16 mouse cellular contexts compared by ENCODE assay signal in the genomic region with DNA sequence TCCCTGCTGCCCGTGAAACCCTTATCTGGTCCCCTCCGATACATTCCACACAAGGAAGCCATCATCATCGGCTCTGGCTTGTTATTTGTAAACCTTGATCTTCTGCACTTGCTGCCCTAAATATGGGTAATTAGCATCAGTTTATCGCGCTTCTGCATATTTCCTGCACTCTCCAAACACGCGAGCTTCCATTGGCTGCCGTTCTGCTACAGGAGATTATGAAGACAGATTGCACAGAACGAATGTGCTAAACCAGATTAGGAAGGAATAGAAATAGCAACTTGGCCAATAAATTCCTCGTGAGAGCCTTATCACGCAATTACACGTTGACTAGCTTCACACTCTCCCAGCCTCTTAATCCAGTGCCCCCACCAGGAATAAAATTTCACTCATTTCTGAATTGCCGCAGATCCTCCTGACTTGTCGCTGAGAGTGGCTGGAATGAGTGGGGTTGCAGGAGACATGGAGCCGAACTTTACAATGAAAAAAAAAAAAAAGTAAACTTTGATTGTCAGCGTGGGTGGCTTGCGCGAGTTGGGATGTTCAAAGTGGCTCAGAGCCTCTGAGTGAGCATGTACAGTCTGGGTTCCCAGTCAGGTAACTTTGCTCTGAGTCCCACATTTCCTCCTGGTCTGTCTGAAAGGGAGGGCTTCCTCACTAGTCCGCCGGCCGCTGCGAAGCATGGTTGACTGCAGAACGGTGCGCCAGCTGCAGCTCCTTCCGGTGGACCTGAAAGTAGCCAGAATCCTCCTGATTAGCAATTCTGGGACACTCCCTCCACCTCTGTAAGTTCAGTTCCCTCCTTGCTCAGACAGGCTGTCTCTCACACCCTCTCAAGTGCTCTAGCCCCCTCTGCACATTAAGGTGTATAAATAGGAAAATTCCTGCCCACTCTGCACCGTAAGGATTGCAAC. TPM values are rescaled to one million over a fixed set of nuclear protein-coding genes. Genes with fewer than 3 reads are reported as not detected.
DNase-seq lines count a peak whose midpoint lies in the region; ATAC-seq and TF ChIP-seq lines count a peak whose summit lies in the region.
"Had no signal": no experiment of that assay in that cellular context is flagged by ENCODE, and none has a peak within 500 bp of the region (broad histone marks: within the 10 kb centered on the region; RNA-seq: fewer than 3 reads in every experiment).

No protein-coding gene starts in this region.

- H3K9me3 ChIP-seq in hindbrain, embryonic 10.5 days: no peaks in the 10 kb centered on the region
- H3K9me3 ChIP-seq in hindbrain, postnatal 0 days (ENCODE audit: low read length): no peaks in the 10 kb centered on the region
- H3K9me3 ChIP-seq in ES-Bruce4 (replicated peaks; ENCODE audit: control insufficient read depth, insufficient read depth, low read length, poor library complexity, severe bottlenecking): no peaks in the 10 kb centered on the region
- H3K9me3 ChIP-seq in limb, embryonic 11.5 days (ENCODE audit: control insufficient read depth, low read length): no peaks in the 10 kb centered on the region
- H3K9me3 ChIP-seq in intestine, embryonic 15.5 days: no peaks in the 10 kb centered on the region

- H3K27ac ChIP-seq in hindbrain, embryonic 10.5 days: peak overlapping the region; percentile 96
- no peak overlapping the region for H3K27ac ChIP-seq in hindbrain, postnatal 0 days
- no peak overlapping the region for H3K27ac ChIP-seq in ES-Bruce4 (ENCODE audit: insufficient read depth, low read length)
- H3K27ac ChIP-seq in limb, embryonic 11.5 days (replicated peaks; ENCODE audit: low read depth, low read length): no peak overlapping the region
- H3K27ac ChIP-seq in intestine, embryonic 15.5 days: no peak overlapping the region

- H3K36me3 ChIP-seq in hindbrain, embryonic 10.5 days: no peaks in the 10 kb centered on the region
- H3K36me3 ChIP-seq in hindbrain, postnatal 0 days (ENCODE audit: insufficient read depth, low read length): no peaks in the 10 kb centered on the region
- no peaks in the 10 kb centered on the region for H3K36me3 ChIP-seq in ES-Bruce4 (ENCODE audit: control insufficient read depth, insufficient read depth, low read length, poor library complexity, severe bottlenecking)
- H3K36me3 ChIP-seq in limb, embryonic 11.5 days (ENCODE audit: control insufficient read depth, insufficient read depth, low read length): no peaks in the 10 kb centered on the region
- H3K36me3 ChIP-seq in intestine, embryonic 15.5 days: no peaks in the 10 kb centered on the region

- peaks cover 97% of the 10 kb centered on the region for H3K27me3 ChIP-seq in hindbrain, embryonic 10.5 days (ENCODE audit: insufficient read depth, poor library complexity, severe bottlenecking)
- peaks cover 46% of the 10 kb centered on the region for H3K27me3 ChIP-seq in hindbrain, postnatal 0 days (ENCODE audit: insufficient read depth, low read length)
- peaks cover 16% of the 10 kb centered on the region for H3K27me3 ChIP-seq in ES-Bruce4 (ENCODE audit: control insufficient read depth, insufficient read depth, low read length, poor library complexity, severe bottlenecking)
- H3K27me3 ChIP-seq in limb, embryonic 11.5 days (ENCODE audit: control insufficient read depth, insufficient read depth, low read length): peaks cover 81% of the 10 kb centered on the region
- peaks cover 75% of the 10 kb centered on the region for H3K27me3 ChIP-seq in intestine, embryonic 15.5 days (replicated peaks)

- H3K9ac ChIP-seq in hindbrain, postnatal 0 days (replicated peaks; ENCODE audit: low read length): no peak overlapping the region
- no peak overlapping the region for H3K9ac ChIP-seq in ES-Bruce4 (ENCODE audit: low read depth, poor library complexity, severe bottlenecking)
- H3K9ac ChIP-seq in limb, embryonic 11.5 days (ENCODE audit: low read length): no peak overlapping the region
- H3K9ac ChIP-seq in intestine, embryonic 15.5 days: no peak overlapping the region

- peak overlapping the region; percentile 20 for H3K4me3 ChIP-seq in hindbrain, embryonic 10.5 days
- no peak overlapping the region for H3K4me3 ChIP-seq in hindbrain, postnatal 0 days (ENCODE audit: low read length)
- no peak overlapping the region for H3K4me3 ChIP-seq in ES-Bruce4 (ENCODE audit: low read depth, low read length)
- H3K4me3 ChIP-seq in limb, embryonic 11.5 days (ENCODE audit: low read depth, low read length): no peak overlapping the region
- H3K4me3 ChIP-seq in intestine, embryonic 15.5 days (replicated peaks): no peak overlapping the region

- DNase-seq in hindbrain, embryonic 10.5 days (ENCODE audit: low spot score): peak; percentile 43
- no peak for DNase-seq in hindbrain, postnatal 0 days (ENCODE audit: low spot score)
- DNase-seq in limb, embryonic 11.5 days (ENCODE audit: low spot score): peak; percentile 51
- DNase-seq in thymus, postnatal 4 days: no peak
- DNase-seq: cerebellum, adult 2 months; gastrocnemius, postnatal 10 days; heart, postnatal 10 days; kidney, adult 2 months; liver; lung, postnatal 10 days; right cerebral cortex, postnatal 4 days had no signal

- TF ChIP-seq CTCF in hindbrain, postnatal 0 days (IDR thresholded peaks at IDR 0.05; ENCODE audit: low read depth): no peak
- no peak for TF ChIP-seq CTCF in ES-Bruce4 (IDR thresholded peaks at IDR 0.05; ENCODE audit: low read depth, low read length)

- 27% methylated on average over 26 of the region's 26 CpGs for WGBS in hindbrain, embryonic 10.5 days
- 24% methylated on average over 26 of the region's 26 CpGs for WGBS in hindbrain, postnatal 0 days
- WGBS in limb, embryonic 11.5 days: 24% methylated on average over 26 of the region's 26 CpGs
- 19% methylated on average over 26 of the region's 26 CpGs for WGBS in intestine, embryonic 15.5 days

- H3K4me1 ChIP-seq in hindbrain, embryonic 10.5 days (replicated peaks): peaks cover 68% of the 10 kb centered on the region
- H3K4me1 ChIP-seq in hindbrain, postnatal 0 days (ENCODE audit: insufficient read depth, low read length): peaks cover 16% of the 10 kb centered on the region; the same call in 1 of the 2 replicates
- peaks cover 7% of the 10 kb centered on the region for H3K4me1 ChIP-seq in ES-Bruce4 (ENCODE audit: control insufficient read depth, insufficient read depth, low read length)
- 0 out of 2 replicates have a peak, but pooled peaks cover 3% of the 10 kb centered on the region for H3K4me1 ChIP-seq in limb, embryonic 11.5 days (ENCODE audit: control insufficient read depth, insufficient read depth, low read length)
- H3K4me1 ChIP-seq in intestine, embryonic 15.5 days (replicated peaks): 0 out of 2 replicates have a peak, but pooled peaks cover 11% of the 10 kb centered on the region

- no peak overlapping the region for H3K4me2 ChIP-seq in hindbrain, postnatal 0 days (ENCODE audit: low read depth, low read length)
- no peak overlapping the region for H3K4me2 ChIP-seq in limb, embryonic 11.5 days (ENCODE audit: low read depth, severe bottlenecking)
- H3K4me2 ChIP-seq in intestine, embryonic 15.5 days (replicated peaks): no peak overlapping the region

- TF ChIP-seq POLR2A in ES-Bruce4 (IDR thresholded peaks at IDR 0.05; ENCODE audit: insufficient read depth, low read length): no peak

- 0 out of 2 replicates have a peak, but pooled peaks have one; percentile 34 for TF ChIP-seq EP300 in ES-Bruce4 (IDR thresholded peaks at IDR 0.05; ENCODE audit: insufficient read depth, low read depth, low read length)

- ATAC-seq in hindbrain, postnatal 0 days: no peak
- ATAC-seq in common myeloid progenitor, adult 5-6 weeks (replicated peaks; ENCODE audit: low read depth, poor library complexity, severe bottlenecking): 0 out of 2 replicates have a peak, but pooled peaks have one; percentile 22
- no peak for ATAC-seq in limb, embryonic 11.5 days (ENCODE audit: insufficient number of reproducible peaks, low FRiP score, low TSS enrichment, low read depth)
- no peak for ATAC-seq in intestine, embryonic 15.5 days
- no peak for ATAC-seq in inflammation-experienced regulatory T-cells, adult 6 months

RNA-seq across cellular contexts. Expression of gene Sox1, which starts 33.0 kb away (rescaled TPM):
- polyA plus RNA-seq in hindbrain, embryonic 10.5 days (2016; fragmentation: Nextera tagmentation; extraction: Ambion mirVana): 2.5 and 2.6 TPM in 2 replicates
- total RNA-seq in hindbrain, postnatal 0 days (2014; rRNA removed): 23.1 and 25.1 TPM in 2 replicates
- 2.5 and 2.7 TPM in 2 replicates for polyA plus RNA-seq in hindbrain, postnatal 0 days (2015; fragmentation: Nextera tagmentation; extraction: Ambion mirVana)
- polyA plus RNA-seq in ES-Bruce4 (2011; ENCODE audit: insufficient read depth, insufficient read length, low read depth, missing spikeins): 0.37 and 0.50 TPM in 2 replicates
- total RNA-seq in common myeloid progenitor, adult 5-6 weeks (2017): not detected in 2 replicates
- not detected in 2 replicates for polyA plus RNA-seq in limb, embryonic 11.5 days (2014; fragmentation: Nextera tagmentation; extraction: Ambion mirVana)
- not detected in 2 replicates for polyA plus RNA-seq in intestine, embryonic 15.5 days (2015; fragmentation: Nextera tagmentation; extraction: Ambion mirVana)
- polyA plus RNA-seq in inflammation-experienced regulatory T-cells, adult 6 months (2017; shearing (Covaris generic)): not detected
- total RNA-seq: heart, postnatal 10 days had no signal
- polyA plus RNA-seq: kidney, adult 2 months; stomach, embryonic 14.5 days had no signal

Comparison
In these comparisons a context has a peak if more than half of its experiments do, and no peak if none do; other contexts are left out.
1. DNase-seq: peak in hindbrain, embryonic 10.5 days (single experiment) and limb, embryonic 11.5 days (single experiment); none in hindbrain, postnatal 0 days (single experiment) and thymus, postnatal 4 days (single experiment).